Mouse (Mus musculus): ENCODE measurements around the gene Adck1. TPM values are rescaled to one million over a fixed set of nuclear protein-coding genes. Genes with fewer than 3 reads are reported as not detected.

Adck1 gene
- polyA plus RNA-seq, 1 experiment from 2014 or later, result 17.8 TPM

DNA sequence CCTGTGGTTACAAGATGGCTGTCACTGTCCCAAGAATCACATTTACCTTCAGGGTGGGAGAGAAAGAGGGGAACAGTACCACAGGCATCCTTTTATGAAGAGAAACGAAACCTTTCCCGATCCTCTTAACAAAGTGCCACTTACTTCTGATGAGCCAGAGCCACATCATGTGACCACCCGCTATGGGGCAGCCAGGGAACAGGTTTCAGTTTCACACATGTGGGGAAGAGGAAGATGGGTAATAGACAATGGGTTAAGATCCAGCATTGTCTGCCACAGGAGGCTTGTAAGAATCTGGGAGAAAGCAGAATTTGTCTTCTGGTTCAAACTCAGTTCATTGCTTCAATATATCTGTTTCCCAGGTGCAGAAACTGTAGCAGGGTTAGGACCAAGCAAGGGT, 85.1 kb downstream of the Adck1 start:
- no peak overlapping the region for H3K9ac ChIP-seq
- 81% methylated on average over 3 of the region's 3 CpGs for WGBS
- no peaks in the 10 kb centered on the region for H3K9me3 ChIP-seq (ENCODE audit: low read depth, low read length)
- H3K36me3 ChIP-seq (ENCODE audit: insufficient read depth), result no peaks in the 10 kb centered on the region
- no peak overlapping the region for H3K4me3 ChIP-seq (ENCODE audit: low read depth, low read length)
- no peak for TF ChIP-seq CTCF (IDR thresholded peaks at IDR 0.05; ENCODE audit: low read depth)
- ATAC-seq (ENCODE audit: insufficient read depth) (no peak), DNase-seq (no peak)
- no peak overlapping the region for H3K4me2 ChIP-seq
- no peaks in the 10 kb centered on the region for H3K4me1 ChIP-seq (ENCODE audit: insufficient read depth)
- no peaks in the 10 kb centered on the region for H3K27me3 ChIP-seq (ENCODE audit: insufficient read depth, low read length)
- no peak overlapping the region for H3K27ac ChIP-seq (ENCODE audit: low read depth)

DNA sequence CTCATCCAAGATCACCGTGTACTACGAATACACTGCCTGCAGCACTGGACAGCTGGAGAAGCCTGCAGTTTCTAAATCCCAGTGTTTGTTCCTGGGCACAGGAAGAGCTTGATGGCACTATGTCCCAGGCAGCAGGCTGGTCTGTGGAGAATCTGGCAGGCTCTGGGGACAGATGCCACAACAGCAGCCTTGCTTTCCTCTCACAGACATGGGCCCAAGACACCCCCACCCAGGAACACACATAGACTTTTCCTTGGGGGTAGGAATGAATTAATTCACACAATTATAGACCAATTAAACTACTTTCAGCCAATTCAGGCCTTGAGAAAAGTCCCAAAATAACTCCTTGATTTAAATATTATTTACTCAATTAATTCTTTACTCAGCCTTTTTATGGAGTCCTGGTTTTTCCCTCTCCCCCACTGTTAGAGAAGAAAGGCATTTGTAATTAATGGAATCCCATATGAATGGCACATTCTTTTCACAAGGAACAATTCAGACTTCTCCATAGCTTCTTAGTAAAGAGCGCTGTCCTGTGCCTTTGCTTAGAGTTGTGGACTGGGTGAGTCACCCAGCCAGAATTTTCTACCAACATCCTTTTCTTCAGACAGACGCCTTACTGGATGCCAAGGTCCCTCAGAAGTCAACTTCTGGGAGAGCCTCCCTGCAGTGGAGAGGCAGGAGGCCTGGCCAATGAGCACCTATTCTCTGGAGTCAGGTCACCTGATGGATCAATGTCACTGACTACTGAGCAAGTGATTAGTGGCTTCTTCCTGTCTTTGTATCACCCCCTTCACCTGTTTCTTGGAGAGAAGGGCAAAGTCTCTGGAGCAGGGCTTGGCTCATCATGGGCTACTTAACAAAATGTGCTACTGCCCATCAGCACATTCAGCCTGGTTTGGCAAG, 90.6 kb downstream of the Adck1 start:
- H3K9ac ChIP-seq, result no peak overlapping the region
- no peaks in the 10 kb centered on the region for H3K9me3 ChIP-seq (ENCODE audit: low read depth, low read length)
- no peak for TF ChIP-seq CTCF (IDR thresholded peaks at IDR 0.05; ENCODE audit: low read depth)
- H3K4me1 ChIP-seq (ENCODE audit: insufficient read depth), result no peaks in the 10 kb centered on the region
- H3K27ac ChIP-seq (ENCODE audit: low read depth), result no peak overlapping the region
- no peak for ATAC-seq (ENCODE audit: insufficient read depth)
- DNase-seq, result no peak
- no peaks in the 10 kb centered on the region for H3K36me3 ChIP-seq (ENCODE audit: insufficient read depth)
- no peak overlapping the region for H3K4me2 ChIP-seq
- H3K27me3 ChIP-seq (ENCODE audit: insufficient read depth, low read length), result no peaks in the 10 kb centered on the region
- H3K4me3 ChIP-seq (ENCODE audit: low read depth, low read length), result no peak overlapping the region
- WGBS, result 85% methylated on average over 4 of the region's 4 CpGs

DNA sequence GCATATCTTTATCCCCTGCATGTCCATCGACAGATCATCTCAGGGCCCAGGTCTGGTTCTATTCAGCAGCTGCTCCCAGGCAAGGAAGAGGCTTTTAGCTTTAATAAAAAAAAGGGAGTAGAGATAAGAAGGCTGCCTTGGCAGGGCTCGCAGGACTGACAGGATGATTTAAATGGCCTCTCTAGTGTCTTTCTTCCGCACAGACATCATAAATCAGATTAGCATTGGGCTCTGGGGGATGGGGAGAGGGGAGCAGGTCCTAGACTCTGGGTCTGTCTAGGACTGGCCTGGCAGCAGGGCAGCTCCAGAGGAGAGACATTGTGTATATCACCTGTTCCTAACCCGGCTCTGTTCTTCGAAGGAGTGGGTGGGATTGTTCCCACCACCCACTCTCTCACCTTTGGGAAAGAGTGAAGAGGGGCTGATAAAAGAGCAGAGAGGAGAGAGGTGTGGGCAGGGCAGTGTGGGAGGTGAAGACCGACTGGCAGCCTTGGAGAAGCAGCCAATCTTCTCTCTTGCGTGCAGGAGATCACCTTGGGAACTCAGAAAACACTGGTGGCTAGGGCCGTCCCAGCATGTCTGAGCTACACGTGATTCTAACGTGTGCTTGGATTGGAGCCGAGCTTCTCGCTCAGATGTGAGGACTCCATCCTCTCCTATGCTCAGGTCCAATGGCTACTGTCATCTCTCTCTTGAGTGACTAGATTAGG, 94.5 kb downstream of the Adck1 start:
- no peaks in the 10 kb centered on the region for H3K9me3 ChIP-seq (ENCODE audit: low read depth, low read length)
- H3K36me3 ChIP-seq (ENCODE audit: insufficient read depth), result no peaks in the 10 kb centered on the region
- H3K27ac ChIP-seq (ENCODE audit: low read depth), result no peak overlapping the region
- no peak overlapping the region for H3K9ac ChIP-seq
- H3K4me1 ChIP-seq (ENCODE audit: insufficient read depth), result no peaks in the 10 kb centered on the region
- H3K4me2 ChIP-seq, result no peak overlapping the region
- H3K27me3 ChIP-seq (ENCODE audit: insufficient read depth, low read length), result no peaks in the 10 kb centered on the region
- no peak for TF ChIP-seq CTCF (IDR thresholded peaks at IDR 0.05; ENCODE audit: low read depth)
- ATAC-seq (ENCODE audit: insufficient read depth) (peak; percentile 78; the same call in 1 of the 2 replicates), DNase-seq (peak; percentile 44)
- WGBS, result 52% methylated on average over 12 of the region's 12 CpGs
- no peak overlapping the region for H3K4me3 ChIP-seq (ENCODE audit: low read depth, low read length)

DNA sequence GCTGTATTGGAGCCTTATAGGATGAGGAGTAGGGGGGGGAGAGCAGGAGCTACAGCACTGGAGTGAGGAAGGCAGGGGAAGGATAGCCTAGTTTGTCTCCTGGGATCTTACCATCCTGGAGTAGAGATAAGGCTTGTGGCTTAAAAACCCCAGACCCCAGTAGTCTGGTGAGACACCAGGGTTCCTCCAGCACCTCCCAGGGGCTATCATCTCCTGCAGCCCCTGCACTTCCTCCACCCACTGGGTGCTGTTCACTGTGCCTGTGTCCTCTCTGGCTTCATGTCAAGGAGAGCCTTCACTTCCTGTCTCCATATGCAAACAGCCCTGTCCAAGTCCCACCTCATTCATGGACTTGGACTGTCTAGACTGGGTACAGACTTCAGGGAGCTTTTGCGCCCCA, 96.7 kb downstream of the Adck1 start:
- no peak for TF ChIP-seq CTCF (IDR thresholded peaks at IDR 0.05; ENCODE audit: low read depth)
- WGBS, result 78% methylated on average over 1 of the region's 1 CpGs
- no peak overlapping the region for H3K9ac ChIP-seq
- no peaks in the 10 kb centered on the region for H3K36me3 ChIP-seq (ENCODE audit: insufficient read depth)
- ATAC-seq (ENCODE audit: insufficient read depth) (no peak), DNase-seq (no peak)
- H3K27ac ChIP-seq (ENCODE audit: low read depth), result no peak overlapping the region
- H3K9me3 ChIP-seq (ENCODE audit: low read depth, low read length), result no peaks in the 10 kb centered on the region
- H3K4me1 ChIP-seq (ENCODE audit: insufficient read depth), result no peaks in the 10 kb centered on the region
- H3K27me3 ChIP-seq (ENCODE audit: insufficient read depth, low read length), result no peaks in the 10 kb centered on the region
- H3K4me2 ChIP-seq, result no peak overlapping the region
- no peak overlapping the region for H3K4me3 ChIP-seq (ENCODE audit: low read depth, low read length)

DNA sequence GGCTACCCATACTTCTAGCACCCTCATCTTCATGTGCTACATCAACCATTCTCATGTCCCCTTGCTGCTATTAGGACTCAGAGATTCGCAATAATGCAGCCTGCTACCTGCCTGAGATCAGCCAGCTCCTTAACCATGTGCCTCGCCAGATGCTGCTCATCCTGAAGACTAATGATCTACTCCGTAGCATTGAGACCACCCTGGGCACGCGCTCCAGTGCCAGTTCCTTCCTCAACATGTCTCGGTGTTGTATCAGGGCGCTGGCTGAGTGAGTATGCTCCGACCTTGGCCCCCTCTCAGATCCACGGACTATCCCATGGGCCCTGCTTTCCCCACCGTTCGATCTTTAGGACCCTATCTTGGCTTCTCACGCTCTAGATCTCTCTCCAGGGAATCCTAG, 98.6 kb downstream of the Adck1 start:
- ATAC-seq (ENCODE audit: insufficient read depth) (no peak), DNase-seq (no peak)
- no peak overlapping the region for H3K9ac ChIP-seq
- no peaks in the 10 kb centered on the region for H3K36me3 ChIP-seq (ENCODE audit: insufficient read depth)
- no peak overlapping the region for H3K27ac ChIP-seq (ENCODE audit: low read depth)
- no peaks in the 10 kb centered on the region for H3K9me3 ChIP-seq (ENCODE audit: low read depth, low read length)
- no peaks in the 10 kb centered on the region for H3K4me1 ChIP-seq (ENCODE audit: insufficient read depth)
- H3K4me3 ChIP-seq (ENCODE audit: low read depth, low read length), result no peak overlapping the region
- WGBS, result 91% methylated on average over 12 of the region's 12 CpGs
- no peaks in the 10 kb centered on the region for H3K27me3 ChIP-seq (ENCODE audit: insufficient read depth, low read length)
- H3K4me2 ChIP-seq, result no peak overlapping the region
- no peak for TF ChIP-seq CTCF (IDR thresholded peaks at IDR 0.05; ENCODE audit: low read depth)

DNA sequence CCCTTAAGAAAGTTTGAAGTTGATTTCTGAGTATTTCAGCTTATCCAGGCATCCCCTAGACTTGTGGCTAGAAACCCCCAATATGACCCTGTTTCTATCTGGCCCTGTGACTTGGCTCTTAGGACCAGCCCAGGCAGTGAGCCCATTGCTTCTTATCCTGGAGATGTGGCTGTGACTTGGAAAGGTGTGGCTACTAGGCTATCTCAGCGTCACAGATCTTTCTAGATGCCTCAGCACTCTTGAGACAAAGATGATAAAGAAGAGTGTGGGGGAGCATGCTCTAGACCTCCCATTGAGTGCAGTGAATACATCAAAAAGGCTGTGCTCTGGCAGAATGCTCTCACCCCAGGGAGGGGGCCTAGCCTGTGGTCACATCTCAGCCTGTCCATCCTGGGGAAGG, 99.1 kb downstream of the Adck1 start:
- Histone ChIP-seq H3K36me3 (ENCODE audit: insufficient read depth) (no peaks in the 10 kb centered on the region), H3K4me1 (ENCODE audit: insufficient read depth) (no peaks in the 10 kb centered on the region), H3K4me2 (no peak overlapping the region), H3K27me3 (ENCODE audit: insufficient read depth, low read length) (no peaks in the 10 kb centered on the region), H3K9ac (no peak overlapping the region), H3K4me3 (ENCODE audit: low read depth, low read length) (no peak overlapping the region), H3K9me3 (ENCODE audit: low read depth, low read length) (no peaks in the 10 kb centered on the region), H3K27ac (ENCODE audit: low read depth) (no peak overlapping the region)
- DNase-seq (no peak), ATAC-seq (ENCODE audit: insufficient read depth) (no peak)
- WGBS, result 88% methylated on average over 1 of the region's 1 CpGs
- no peak for TF ChIP-seq CTCF (IDR thresholded peaks at IDR 0.05; ENCODE audit: low read depth)

DNA sequence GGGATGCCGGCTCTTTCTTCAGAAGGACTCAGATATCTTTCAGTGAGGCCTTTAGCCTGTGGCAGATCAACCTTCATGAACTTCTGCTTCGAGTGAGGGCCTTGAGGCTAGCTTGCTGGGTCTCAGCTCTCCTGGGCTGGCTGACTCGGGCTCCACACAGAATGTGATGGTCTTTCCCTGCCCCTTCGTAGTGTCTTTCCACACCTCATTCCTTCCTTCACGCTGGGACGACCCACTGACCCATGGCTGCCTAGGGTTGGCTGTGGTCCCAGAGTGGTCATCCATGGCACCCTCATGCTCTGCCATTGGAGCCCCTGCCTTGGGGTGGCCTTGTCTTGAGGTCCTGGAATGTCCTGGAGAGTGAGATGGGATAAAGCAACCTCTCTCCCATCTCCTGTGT, 100.7 kb downstream of the Adck1 start:
- Histone ChIP-seq H3K4me2 (no peak overlapping the region), H3K27me3 (ENCODE audit: insufficient read depth, low read length) (no peaks in the 10 kb centered on the region), H3K27ac (ENCODE audit: low read depth) (no peak overlapping the region), H3K36me3 (ENCODE audit: insufficient read depth) (no peaks in the 10 kb centered on the region), H3K4me3 (ENCODE audit: low read depth, low read length) (no peak overlapping the region), H3K9ac (no peak overlapping the region), H3K4me1 (ENCODE audit: insufficient read depth) (no peaks in the 10 kb centered on the region), H3K9me3 (ENCODE audit: low read depth, low read length) (no peaks in the 10 kb centered on the region)
- DNase-seq (no peak), ATAC-seq (ENCODE audit: insufficient read depth) (no peak)
- TF ChIP-seq CTCF (IDR thresholded peaks at IDR 0.05; ENCODE audit: low read depth), result no peak
- 89% methylated on average over 6 of the region's 6 CpGs for WGBS

All from lung, embryonic 14.5 days (tissue).